Mouse (Mus musculus) adrenal gland (tissue): ENCODE measurements at regions not wholly inside any gene's neighbourhood (a gene's known extent, or its start where the extent isn't known, plus 50 kb on each side); places are given as distances from the start of the nearest gene placed in this dataset.

ENCODE experiments used
- intact Hi-C: fragments of 180-260 bp; cut with DNase I; formaldehyde crosslinking; loops from one replicate; pipeline ENCODE4 v1.15.1; 2025
- microRNA-seq, 2 experiments: library from miRNA; unstranded; fragments of <30 nt; microRNA quantifications; one replicate each; pipeline ENCODE4; 2019

DNA sequence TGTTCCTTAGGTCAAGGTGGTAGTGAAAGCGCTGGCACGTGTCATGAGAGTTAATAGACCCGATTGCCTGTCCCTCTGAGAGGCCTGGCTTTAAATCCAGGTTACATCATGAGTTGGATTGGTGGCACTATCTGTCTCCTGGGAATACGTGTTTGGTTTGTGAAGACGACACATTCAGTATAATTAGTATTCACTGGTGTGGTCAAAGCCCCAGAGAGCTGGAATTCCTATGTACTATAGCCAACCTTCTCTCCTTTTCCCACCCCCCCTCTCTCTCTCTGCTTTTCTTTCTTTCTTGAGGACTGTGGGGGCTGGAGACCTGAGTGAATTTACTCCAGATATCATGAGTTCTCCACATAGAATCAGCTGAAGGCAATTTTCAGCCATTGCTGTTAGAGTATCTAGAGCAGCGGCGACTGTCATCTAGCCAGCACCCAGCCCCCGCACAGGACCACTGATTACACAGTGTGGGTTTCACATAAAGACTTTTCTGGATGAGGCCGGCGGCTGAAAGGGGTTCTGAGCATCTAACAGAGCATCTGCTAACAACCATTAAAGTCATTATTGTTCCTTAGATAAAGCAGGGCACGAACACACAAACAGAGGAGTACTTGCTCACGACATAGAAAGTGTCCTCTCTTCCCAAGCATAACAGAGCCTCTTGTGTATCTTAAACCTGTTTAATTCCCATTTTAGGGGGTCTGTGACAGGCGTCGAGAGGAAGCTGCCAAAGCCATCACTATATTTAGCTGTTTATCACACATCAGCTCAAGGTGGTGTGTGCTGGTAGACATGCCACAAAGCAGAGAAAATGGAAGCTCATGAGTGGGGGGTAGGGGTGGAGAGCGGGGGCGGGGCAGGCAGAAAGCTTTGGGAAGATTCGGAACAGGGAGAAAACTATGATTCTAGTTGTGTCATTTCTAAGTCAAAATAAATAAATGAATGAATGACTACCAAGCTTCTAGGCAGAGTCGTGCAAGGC lies 272.9 kb upstream of the Atp11b start:
- intact Hi-C loops: loop anchor here (10.0 kb wide), 1 partner anchor 1156 kb away; no protein-coding TSS in a partner anchor

GRCm38 (mm10) chr3:35481841-35482240 lies 272.1 kb upstream of the Atp11b start:
- intact Hi-C loops: loop anchor here (2.0 to 10.0 kb wide), 3 partner anchors 833 to 1249 kb away; no protein-coding TSS in a partner anchor

GRCm38 (mm10) chr3:35482296-35482695 lies 271.6 kb upstream of the Atp11b start:
- intact Hi-C loops: loop anchor here (2.0 to 10.0 kb wide), 3 partner anchors 833 to 1249 kb away; no protein-coding TSS in a partner anchor

DNA sequence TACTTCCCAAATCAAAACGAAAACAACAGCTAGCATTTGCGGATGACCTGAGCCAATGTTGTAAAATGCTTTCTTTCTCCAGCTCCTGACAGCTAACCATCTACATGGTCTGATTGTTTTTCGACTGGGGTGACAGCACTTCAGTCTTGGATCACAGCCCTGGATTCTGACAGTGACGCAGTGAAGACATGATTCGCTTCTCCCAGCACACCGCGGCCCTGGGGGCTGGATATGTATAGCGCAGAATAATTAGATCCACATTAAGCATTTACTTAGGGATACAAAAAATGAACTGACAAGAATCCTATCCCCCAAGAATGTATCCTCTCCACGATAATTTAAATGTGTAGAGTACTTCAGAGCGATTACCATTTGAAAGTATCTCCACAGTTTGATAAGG lies 271.1 kb upstream of the Atp11b start:
- intact Hi-C loops: loop anchor here (2.0 to 10.0 kb wide), 3 partner anchors 834 to 1250 kb away; no protein-coding TSS in a partner anchor

DNA sequence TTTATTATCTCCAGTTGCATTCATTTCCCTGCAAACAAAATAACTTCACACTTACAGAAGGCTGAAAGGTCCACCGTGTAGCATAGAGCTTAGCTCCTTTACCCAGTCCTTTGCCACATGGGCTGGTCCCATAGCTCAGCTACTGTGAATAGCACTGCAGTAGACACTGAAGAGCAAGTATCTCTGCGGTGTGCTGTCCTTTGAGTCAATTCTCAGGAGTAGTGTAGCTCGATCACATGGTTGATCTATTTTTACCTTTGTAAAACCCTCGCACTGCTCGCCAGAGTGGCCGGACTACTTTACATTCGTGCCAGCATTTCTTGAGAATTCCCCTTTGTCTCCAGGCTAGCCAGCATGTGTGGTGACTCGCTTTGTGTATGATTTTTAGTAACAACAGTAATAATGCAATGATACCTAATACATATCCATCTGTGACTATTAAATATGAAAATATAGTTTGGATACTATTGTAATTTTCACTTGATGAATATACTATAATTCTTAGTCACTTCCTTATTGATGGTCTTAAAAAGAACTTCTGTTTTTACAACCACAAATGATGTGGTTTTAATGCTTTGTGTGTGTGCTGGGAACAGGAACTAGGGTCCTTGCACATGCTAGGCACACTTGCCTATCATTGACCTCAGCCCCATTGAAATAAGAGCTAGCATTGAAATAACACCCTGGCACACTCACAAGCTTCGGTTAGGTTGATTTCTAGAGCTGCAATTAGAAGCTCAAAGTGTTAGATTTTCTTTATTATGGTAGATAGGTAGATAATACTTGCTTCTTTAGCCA lies 257.7 kb upstream of the Atp11b start:
- intact Hi-C loops: no loop called here

DNA sequence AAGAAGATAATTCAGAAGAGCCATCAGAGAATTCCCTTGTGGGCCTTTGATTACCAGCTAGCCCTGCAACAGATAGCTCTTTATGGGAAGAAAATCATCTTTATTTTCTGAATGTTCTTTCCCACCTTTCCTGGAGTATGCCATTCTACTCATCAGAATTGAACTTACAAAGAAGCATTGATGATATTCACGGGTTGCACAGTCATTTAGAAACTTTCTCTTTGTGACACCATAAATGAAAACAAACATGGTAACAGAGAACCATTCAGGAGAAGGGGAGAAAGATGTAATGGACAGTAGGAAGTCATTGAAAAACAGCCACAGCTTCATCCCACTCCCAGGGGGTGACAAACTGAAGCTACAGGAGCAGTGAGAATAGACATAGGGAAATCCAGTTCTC lies 243.6 kb upstream of the Atp11b start:
- intact Hi-C loops: no loop called here

DNA sequence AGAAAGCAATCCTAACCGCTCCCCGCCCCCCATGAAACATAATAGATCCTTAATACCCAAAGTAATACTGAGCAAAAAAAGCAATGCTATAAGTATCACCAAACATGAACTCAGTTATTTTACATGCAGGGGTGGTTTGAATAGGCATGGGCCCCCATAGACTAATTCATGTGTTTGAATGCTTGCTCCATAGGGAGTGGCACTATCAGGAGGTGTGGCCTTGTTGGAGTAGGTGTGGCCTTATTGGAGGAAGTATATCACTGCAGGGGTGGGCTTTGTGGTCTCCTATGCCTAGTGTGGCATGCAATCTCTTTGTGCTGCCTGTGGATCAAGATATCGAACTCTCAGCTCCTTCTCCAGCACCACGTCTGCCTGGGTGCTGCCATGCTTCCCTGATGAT lies 237.4 kb upstream of the Atp11b start:
- intact Hi-C loops: no loop called here

DNA sequence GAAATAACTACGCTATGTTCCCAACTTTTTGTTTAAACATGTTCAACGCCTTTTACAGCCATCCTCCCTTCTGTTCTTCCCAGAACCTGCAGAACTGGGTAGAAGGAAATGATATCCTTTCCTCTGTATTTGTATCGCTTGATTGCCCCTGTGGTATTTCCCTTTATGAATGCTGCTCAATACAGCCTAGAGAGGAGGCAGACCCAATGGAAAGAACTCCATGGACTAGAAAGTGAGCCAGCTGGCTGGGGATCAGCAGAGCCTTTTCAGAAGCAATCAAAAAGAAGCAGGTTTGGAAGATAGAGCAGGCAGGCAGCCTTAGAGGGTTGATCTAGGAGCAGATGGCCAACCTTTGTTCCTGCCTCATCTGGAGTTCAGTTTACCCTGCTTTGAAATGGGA lies 233.8 kb upstream of the Atp11b start:
- intact Hi-C loops: no loop called here

GRCm38 (mm10) chr3:35547696-35548095 lies 206.2 kb upstream of the Atp11b start:
- intact Hi-C loops: no loop called here

- intact Hi-C loops: no loop called here
Observed at GRCm38 (mm10) chr3:35551791-35552190, 202.1 kb upstream of the Atp11b start.

DNA sequence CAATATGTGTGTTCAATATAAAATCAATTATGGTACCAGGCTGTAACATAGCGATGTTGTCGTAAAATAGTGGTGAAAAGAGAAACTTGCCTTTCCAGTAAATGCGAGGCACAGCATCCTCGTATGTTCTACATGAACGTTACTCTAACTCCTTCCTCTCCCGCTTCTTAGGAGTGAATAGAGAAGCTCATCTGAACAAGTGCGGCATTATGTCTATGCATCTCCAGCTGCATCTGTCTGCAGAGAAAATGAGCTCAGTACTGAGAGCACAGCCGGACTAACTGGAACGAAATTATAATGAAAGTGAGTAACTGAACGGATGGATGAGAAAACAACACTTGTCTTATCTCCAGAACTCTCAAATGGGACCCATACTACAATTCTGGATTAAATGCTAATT lies 193.5 kb upstream of the Atp11b start:
- intact Hi-C loops: no loop called here

DNA sequence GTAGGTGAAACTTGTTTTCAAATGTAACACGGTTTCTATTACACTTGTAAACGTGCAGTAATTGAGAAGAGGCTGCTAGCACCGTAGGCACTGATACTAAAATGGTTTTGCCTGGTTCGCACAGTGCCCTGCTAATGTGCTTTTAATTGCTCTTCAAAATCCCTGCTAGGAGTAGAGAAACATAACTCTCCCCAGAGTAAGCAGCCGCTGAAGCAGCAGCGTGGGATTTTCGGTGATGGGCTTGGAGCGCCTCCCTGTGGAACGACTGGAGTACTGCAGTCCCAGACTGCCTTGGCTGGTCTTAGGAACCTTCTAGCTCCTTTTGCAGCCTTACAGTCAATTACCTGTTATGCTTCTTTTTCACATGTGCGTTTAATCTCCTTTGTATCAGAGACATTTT lies 179.5 kb upstream of the Atp11b start:
- intact Hi-C loops: no loop called here

Small RNAs in the stretch of these regions (microRNA-seq; reads per million reads assigned to microRNA genes)
- 0 reads per million in 2 experiments for gene Gm25442
